Mouse (Mus musculus) gastrocnemius, postnatal 25 days (tissue): Measurements from ENCODE around the gene Il17d. TPM values are rescaled to one million over a fixed set of nuclear protein-coding genes. Genes with fewer than 3 reads are reported as not detected.

Experiments
- total RNA-seq, 2 experiments: library from RNA; stranded (reverse); gene quantifications; 1 replicate in 1 of 2; 2 replicates in 1 of 2; pipeline ENCODE4 v1.2.3; 2021

Gene Il17d
- total RNA-seq, 2 experiments from 2014 or later = 1.6 to 2.6 TPM

Other genes starting within 250 kb of the Il17d start
- gene Cryl1, start 126.2 kb upstream of the Il17d start, total RNA-seq = 1 to 10 TPM; 3.4 to 5.2 TPM
- 1 to 10 TPM; 2.5 to 2.8 TPM for gene Ift88, start 100.7 kb upstream of the Il17d start, total RNA-seq
- gene Eef1akmt1, start 46.8 kb downstream of the Il17d start, total RNA-seq = 10 to 100 TPM; 23.2 to 24.2 TPM
- gene Xpo4, start 140.7 kb downstream of the Il17d start, total RNA-seq = 10 to 100 TPM in 1 of 2 experiments, 1 to 10 TPM in 1; 6.4 to 10.1 TPM
- under 1 TPM in 1 of 2 experiments, not detected in 1; 0.51 TPM for gene Gm49361, start 221.3 kb downstream of the Il17d start, total RNA-seq
- 10 to 100 TPM; 13.6 to 19.8 TPM for gene Lats2, start 233.6 kb downstream of the Il17d start, total RNA-seq